Mouse (Mus musculus): ENCODE results near the gene Olfr293. TPM values are rescaled to one million over a fixed set of nuclear protein-coding genes. Genes with fewer than 3 reads are reported as not detected.

Olfr293 gene
- total RNA-seq (2015; ENCODE audit: low replicate concordance): not detected in 2 replicates
- 0.09 TPM in 1 of 2 replicates, not detected in the other for total RNA-seq (2017; ENCODE audit: low replicate concordance)

GRCm38 (mm10) chr7:86648761-86649160 is at the start of gene Olfr293:
Gene Olfr293 (plus strand): TSS chr7:86649061.
- no peak for ATAC-seq (replicated peaks; ENCODE audit: low FRiP score, poor library complexity, severe bottlenecking)

DNA sequence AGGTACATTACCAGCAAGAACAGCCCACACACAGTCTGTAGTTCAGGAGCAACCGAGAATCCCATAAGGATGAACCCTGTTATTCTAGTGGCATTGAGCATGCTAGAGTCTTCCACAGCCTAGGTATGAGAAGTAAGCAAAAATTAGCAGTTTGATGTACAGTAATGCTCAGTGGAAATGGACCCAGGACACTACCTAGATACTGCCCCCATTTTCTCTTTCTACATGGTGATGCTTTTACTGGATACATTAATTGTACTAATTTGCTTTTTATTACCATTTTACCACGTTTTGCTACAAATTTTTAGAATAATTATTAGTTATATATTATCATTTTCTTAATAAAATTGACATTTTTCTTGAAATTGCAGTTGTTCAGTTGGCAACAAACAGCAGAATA is 32.3 kb upstream of the Olfr293 start, which contains the start of gene Olfr294:
Gene Olfr294 (minus strand): TSS at position 101 of the 400 bp plus-strand sequence.
- no peak for ATAC-seq (replicated peaks; ENCODE audit: low FRiP score, poor library complexity, severe bottlenecking)

- no peak for ATAC-seq (replicated peaks; ENCODE audit: low FRiP score, poor library complexity, severe bottlenecking)
Observed at GRCm38 (mm10) chr7:86688030-86688429, 39.2 kb downstream of the Olfr293 start, which contains the start of gene Olfr292. Gene Olfr292 (plus strand): TSS chr7:86688330.

Other genes with a start within 250 kb of the Olfr293 start
- gene Olfr301, start 245.2 kb upstream of the Olfr293 start, total RNA-seq (2015; ENCODE audit: low replicate concordance): not detected in 2 replicates
- gene Olfr301, start 245.2 kb upstream of the Olfr293 start, total RNA-seq (2017; ENCODE audit: low replicate concordance): not detected in 2 replicates
- not detected in 2 replicates for gene Olfr299, start 189.1 kb upstream of the Olfr293 start, total RNA-seq (2015; ENCODE audit: low replicate concordance)
- 0.09 TPM in 1 of 2 replicates, not detected in the other for gene Olfr299, start 189.1 kb upstream of the Olfr293 start, total RNA-seq (2017; ENCODE audit: low replicate concordance)
- gene Olfr298, start 156.6 kb upstream of the Olfr293 start, total RNA-seq (2015; ENCODE audit: low replicate concordance): not detected in 2 replicates
- 0.56 TPM in 1 of 2 replicates, not detected in the other for gene Olfr298, start 156.6 kb upstream of the Olfr293 start, total RNA-seq (2017; ENCODE audit: low replicate concordance)
- gene Olfr297, start 129.1 kb upstream of the Olfr293 start, total RNA-seq (2015; ENCODE audit: low replicate concordance): not detected in 2 replicates
- gene Olfr297, start 129.1 kb upstream of the Olfr293 start, total RNA-seq (2017; ENCODE audit: low replicate concordance): not detected in 2 replicates
- gene Olfr295, start 65.2 kb upstream of the Olfr293 start, total RNA-seq (2015; ENCODE audit: low replicate concordance): not detected in 2 replicates
- not detected in 2 replicates for gene Olfr295, start 65.2 kb upstream of the Olfr293 start, total RNA-seq (2017; ENCODE audit: low replicate concordance)
- not detected in 2 replicates for gene Olfr294, start 32.4 kb upstream of the Olfr293 start, total RNA-seq (2015; ENCODE audit: low replicate concordance)
- not detected in 2 replicates for gene Olfr294, start 32.4 kb upstream of the Olfr293 start, total RNA-seq (2017; ENCODE audit: low replicate concordance)
- gene Olfr292, start 39.3 kb downstream of the Olfr293 start, total RNA-seq (2015; ENCODE audit: low replicate concordance): not detected in 2 replicates
- gene Olfr292, start 39.3 kb downstream of the Olfr293 start, total RNA-seq (2017; ENCODE audit: low replicate concordance): not detected in 2 replicates
- not detected in 2 replicates for gene Folh1, start 126.9 kb downstream of the Olfr293 start, total RNA-seq (2015; ENCODE audit: low replicate concordance)
- not detected in 2 replicates for gene Folh1, start 126.9 kb downstream of the Olfr293 start, total RNA-seq (2017; ENCODE audit: low replicate concordance)
- not detected in 2 replicates for gene Vmn2r77, start 146.0 kb downstream of the Olfr293 start, total RNA-seq (2015; ENCODE audit: low replicate concordance)
- not detected in 2 replicates for gene Vmn2r77, start 146.0 kb downstream of the Olfr293 start, total RNA-seq (2017; ENCODE audit: low replicate concordance)

Measured in erythroblast, adult 5-6 weeks (primary cell).